Mouse (Mus musculus): ENCODE measurements around the gene Cwc25. TPM values are rescaled to one million over a fixed set of nuclear protein-coding genes. Genes with fewer than 3 reads are reported as not detected.

Gene Cwc25
- polyA plus RNA-seq, 1 experiment, result 6.7 TPM

- DNase-seq (ENCODE audit: low read depth in 1 of 2, low spot score in 2 of 2), result no peak
- Histone ChIP-seq H3K27ac (ENCODE audit: insufficient read depth, low read length) (no peak overlapping the region), H3K4me1 (ENCODE audit: control insufficient read depth, insufficient read depth, insufficient read length) (peaks cover 36% of the 10 kb centered on the region; the same call in 1 of the 2 replicates), H3K4me3 (ENCODE audit: extremely low read depth, insufficient read depth, insufficient read length) (no peak overlapping the region), H3K36me3 (ENCODE audit: control insufficient read depth, insufficient read depth, low read length) (peaks cover 10% of the 10 kb centered on the region), H3K27me3 (ENCODE audit: control insufficient read depth, insufficient read depth, low read length) (no peaks in the 10 kb centered on the region)
- WGBS, result 89% methylated on average over 7 of the region's 7 CpGs
- TF ChIP-seq POLR2A (IDR thresholded peaks at IDR 0.05; ENCODE audit: low read depth, low read length) (no peak), CTCF (IDR thresholded peaks at IDR 0.05; ENCODE audit: extremely low read depth, insufficient read depth, insufficient read length, insufficient replicate concordance) (no peak)
Measured at GRCm38 (mm10) chr11:97806613-97806964, 40.2 kb upstream of the Cwc25 start.

DNA sequence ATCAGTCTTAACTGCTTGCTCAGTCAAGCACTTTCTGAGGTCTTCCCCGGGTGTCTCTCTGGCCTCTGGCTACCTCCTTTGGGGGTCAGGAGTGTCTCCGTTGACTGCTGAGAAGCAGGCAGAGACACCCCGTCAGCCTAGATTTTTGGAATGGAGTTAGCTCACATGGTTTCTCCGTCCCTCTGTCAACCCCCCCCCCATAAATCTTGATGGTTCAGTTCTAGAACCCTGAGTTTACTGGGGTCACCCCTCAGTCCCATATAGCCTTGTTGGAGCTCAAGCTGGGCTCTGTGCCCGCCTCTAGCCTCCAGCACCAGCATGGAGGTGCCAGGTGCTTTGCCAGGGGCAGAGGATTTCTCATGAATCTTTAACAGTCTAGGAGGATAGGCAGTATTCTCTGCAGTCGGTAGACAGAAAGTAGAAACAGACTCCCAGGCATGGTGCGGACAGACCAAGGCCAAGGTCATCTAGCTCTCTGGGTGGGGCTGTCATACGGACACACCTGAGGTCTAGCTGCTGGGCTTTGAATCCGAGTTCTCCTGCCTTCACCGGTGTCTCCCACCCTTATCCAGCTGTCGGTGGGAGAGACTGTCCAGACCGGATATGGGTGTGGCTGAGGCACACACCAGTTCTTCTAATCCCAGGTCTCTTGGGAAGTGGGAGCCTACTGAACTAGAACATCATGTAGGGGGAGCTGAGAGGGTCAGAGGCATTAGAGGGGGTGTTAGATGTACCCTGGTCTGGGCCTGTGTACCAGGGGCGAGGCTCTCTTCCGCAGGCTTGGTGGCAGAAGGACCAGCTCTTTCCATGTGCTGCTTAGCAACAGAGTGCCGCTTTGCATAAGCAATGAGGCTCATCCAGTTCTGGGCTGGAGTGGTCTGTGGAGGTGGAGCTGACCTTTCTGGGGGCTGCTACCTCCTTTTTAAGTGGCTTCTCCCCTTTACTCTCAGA is 39.6 kb upstream of the Cwc25 start:
- WGBS, result 77% methylated on average over 15 of the region's 15 CpGs
- no peak overlapping the region for H3K27ac ChIP-seq (ENCODE audit: insufficient read depth, low read length)
- H3K4me1 ChIP-seq (ENCODE audit: control insufficient read depth, insufficient read depth, insufficient read length), result peaks cover 37% of the 10 kb centered on the region; the same call in 1 of the 2 replicates
- H3K36me3 ChIP-seq (ENCODE audit: control insufficient read depth, insufficient read depth, low read length), result peaks cover 9% of the 10 kb centered on the region
- no peak for DNase-seq (ENCODE audit: low read depth in 1 of 2, low spot score in 2 of 2)
- no peak overlapping the region for H3K4me3 ChIP-seq (ENCODE audit: extremely low read depth, insufficient read depth, insufficient read length)
- H3K27me3 ChIP-seq (ENCODE audit: control insufficient read depth, insufficient read depth, low read length), result no peaks in the 10 kb centered on the region
- TF ChIP-seq POLR2A (IDR thresholded peaks at IDR 0.05; ENCODE audit: low read depth, low read length) (no peak), CTCF (IDR thresholded peaks at IDR 0.05; ENCODE audit: extremely low read depth, insufficient read depth, insufficient read length, insufficient replicate concordance) (no peak)

- 61% methylated on average over 9 of the region's 9 CpGs for WGBS
- no peak overlapping the region for H3K27ac ChIP-seq (ENCODE audit: insufficient read depth, low read length)
- H3K36me3 ChIP-seq (ENCODE audit: control insufficient read depth, insufficient read depth, low read length), result peaks cover 9% of the 10 kb centered on the region
- H3K27me3 ChIP-seq (ENCODE audit: control insufficient read depth, insufficient read depth, low read length), result no peaks in the 10 kb centered on the region
- no peak for TF ChIP-seq POLR2A (IDR thresholded peaks at IDR 0.05; ENCODE audit: low read depth, low read length)
- no peak for TF ChIP-seq CTCF (IDR thresholded peaks at IDR 0.05; ENCODE audit: extremely low read depth, insufficient read depth, insufficient read length, insufficient replicate concordance)
- H3K4me1 ChIP-seq (ENCODE audit: control insufficient read depth, insufficient read depth, insufficient read length), result peaks cover 34% of the 10 kb centered on the region; the same call in 1 of the 2 replicates
- DNase-seq (ENCODE audit: low read depth in 1 of 2, low spot score in 2 of 2), result no peak
- no peak overlapping the region for H3K4me3 ChIP-seq (ENCODE audit: extremely low read depth, insufficient read depth, insufficient read length)
Measured at GRCm38 (mm10) chr11:97804841-97805661, 38.7 kb upstream of the Cwc25 start.

DNA sequence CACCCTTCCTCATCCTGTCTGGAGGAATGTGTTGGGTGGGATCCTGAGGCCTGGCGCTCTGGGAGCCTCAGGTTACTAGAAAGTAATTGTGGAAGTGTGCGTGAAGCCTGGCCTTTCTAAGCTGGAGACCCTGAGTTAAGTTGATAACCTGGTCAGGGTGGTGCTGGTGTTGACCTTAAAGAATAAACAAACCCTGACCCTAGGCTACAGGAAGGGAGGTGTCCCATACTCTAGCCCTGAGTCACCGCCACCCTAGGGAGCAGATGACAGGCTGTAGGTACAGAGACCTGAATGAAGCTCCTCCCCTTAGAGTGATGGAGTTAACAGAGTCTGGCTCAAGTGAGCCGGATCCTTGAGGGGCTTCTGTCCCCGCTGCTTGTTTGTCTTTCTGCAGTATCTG is 37.5 kb upstream of the Cwc25 start:
- H3K27ac ChIP-seq (ENCODE audit: insufficient read depth, low read length), result no peak overlapping the region
- H3K36me3 ChIP-seq (ENCODE audit: control insufficient read depth, insufficient read depth, low read length), result peaks cover 5% of the 10 kb centered on the region
- no peak for DNase-seq (ENCODE audit: low read depth in 1 of 2, low spot score in 2 of 2)
- no peak overlapping the region for H3K4me3 ChIP-seq (ENCODE audit: extremely low read depth, insufficient read depth, insufficient read length)
- no peaks in the 10 kb centered on the region for H3K27me3 ChIP-seq (ENCODE audit: control insufficient read depth, insufficient read depth, low read length)
- H3K4me1 ChIP-seq (ENCODE audit: control insufficient read depth, insufficient read depth, insufficient read length), result peaks cover 28% of the 10 kb centered on the region; the same call in 1 of the 2 replicates
- 77% methylated on average over 5 of the region's 5 CpGs for WGBS
- no peak for TF ChIP-seq CTCF (IDR thresholded peaks at IDR 0.05; ENCODE audit: extremely low read depth, insufficient read depth, insufficient read length, insufficient replicate concordance)
- TF ChIP-seq POLR2A (IDR thresholded peaks at IDR 0.05; ENCODE audit: low read depth, low read length), result no peak

DNA sequence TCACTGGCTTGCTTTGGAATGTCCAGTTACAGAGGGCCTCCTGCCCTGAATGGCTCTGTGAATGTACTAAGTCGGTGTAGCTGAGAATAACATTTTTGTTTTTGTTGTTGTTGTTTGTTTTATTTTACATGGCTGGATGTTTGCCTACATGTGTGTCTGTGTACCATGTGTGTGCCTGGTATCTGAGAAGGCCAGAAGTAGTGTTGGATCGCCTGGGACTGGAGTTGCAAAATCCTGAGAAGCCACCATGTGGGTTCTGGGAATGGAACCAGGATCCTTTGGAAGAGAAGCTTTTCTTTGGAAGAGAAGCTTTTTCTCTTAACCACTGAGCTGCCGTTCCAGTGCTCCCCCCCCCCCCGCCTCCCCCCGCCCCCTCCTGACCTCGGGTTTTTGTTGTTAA is 36.1 kb upstream of the Cwc25 start:
- no peaks in the 10 kb centered on the region for H3K27me3 ChIP-seq (ENCODE audit: control insufficient read depth, insufficient read depth, low read length)
- no peak for DNase-seq (ENCODE audit: low read depth in 1 of 2, low spot score in 2 of 2)
- H3K36me3 ChIP-seq (ENCODE audit: control insufficient read depth, insufficient read depth, low read length), result no peaks in the 10 kb centered on the region
- peaks cover 22% of the 10 kb centered on the region; the same call in 1 of the 2 replicates for H3K4me1 ChIP-seq (ENCODE audit: control insufficient read depth, insufficient read depth, insufficient read length)
- no peak for TF ChIP-seq CTCF (IDR thresholded peaks at IDR 0.05; ENCODE audit: extremely low read depth, insufficient read depth, insufficient read length, insufficient replicate concordance)
- no peak for TF ChIP-seq POLR2A (IDR thresholded peaks at IDR 0.05; ENCODE audit: low read depth, low read length)
- H3K27ac ChIP-seq (ENCODE audit: insufficient read depth, low read length), result no peak overlapping the region
- no peak overlapping the region for H3K4me3 ChIP-seq (ENCODE audit: extremely low read depth, insufficient read depth, insufficient read length)
- 74% methylated on average over 6 of the region's 6 CpGs for WGBS

DNA sequence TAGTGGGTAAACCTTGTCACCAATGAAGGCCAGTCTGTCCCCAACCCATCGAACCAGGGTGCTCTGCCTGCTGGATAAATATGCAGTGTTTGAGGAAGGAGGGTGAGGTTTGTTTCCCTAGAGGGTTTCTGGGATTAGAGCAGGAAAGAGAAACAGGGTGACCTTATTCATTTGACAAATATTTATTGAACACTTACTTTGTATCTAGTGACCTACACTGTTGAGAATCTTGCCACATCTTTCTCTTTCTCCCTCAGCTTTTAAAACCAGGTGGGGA is 35.8 kb upstream of the Cwc25 start:
- Histone ChIP-seq H3K27ac (ENCODE audit: insufficient read depth, low read length) (no peak overlapping the region), H3K4me3 (ENCODE audit: extremely low read depth, insufficient read depth, insufficient read length) (no peak overlapping the region), H3K36me3 (ENCODE audit: control insufficient read depth, insufficient read depth, low read length) (no peaks in the 10 kb centered on the region), H3K4me1 (ENCODE audit: control insufficient read depth, insufficient read depth, insufficient read length) (peaks cover 21% of the 10 kb centered on the region; the same call in 1 of the 2 replicates), H3K27me3 (ENCODE audit: control insufficient read depth, insufficient read depth, low read length) (no peaks in the 10 kb centered on the region)
- WGBS, result 63% methylated on average over 1 of the region's 1 CpGs
- TF ChIP-seq CTCF (IDR thresholded peaks at IDR 0.05; ENCODE audit: extremely low read depth, insufficient read depth, insufficient read length, insufficient replicate concordance) (no peak), POLR2A (IDR thresholded peaks at IDR 0.05; ENCODE audit: low read depth, low read length) (no peak)
- DNase-seq (ENCODE audit: low read depth in 1 of 2, low spot score in 2 of 2), result no peak
